Mouse (Mus musculus) kidney, embryonic 14.5 days (tissue): ENCODE results near the gene H13. TPM values are rescaled to one million over a fixed set of nuclear protein-coding genes. Genes with fewer than 3 reads are reported as not detected.
A peak's percentile ranks its signal among the peaks of the same experiment; 100 is the strongest.

Experiments used
- ATAC-seq: fragments of 200-750 bp; cut with Nextera tagmentation; 2 replicates; pipeline ENCODE4 v1.8.0; 2017; ENCODE audit warnings: moderate number of reproducible peaks, mild to moderate bottlenecking, moderate TSS enrichment, moderate library complexity; ENCODE audit not compliant: low FRiP score, low TSS enrichment
- H3K27ac ChIP-seq: fragments of 300-500 bp; sonication (generic); 2 replicates; pipeline ENCODE4 v1.5.1; 2014; ENCODE audit warnings: low read depth, mild to moderate bottlenecking, low read length, moderate library complexity, mixed read lengths
- H3K27me3 ChIP-seq: fragments of 300-500 bp; sonication (generic); 2 replicates; pipeline ENCODE4 v1.6.1; 2014; ENCODE audit warnings: mild to moderate bottlenecking, low read length; ENCODE audit not compliant: control insufficient read depth, insufficient read depth
- H3K36me3 ChIP-seq: fragments of 300-500 bp; sonication (generic); 2 replicates; pipeline ENCODE4 v1.6.1; 2014; ENCODE audit warnings: low read length, mixed read lengths; ENCODE audit not compliant: control insufficient read depth, insufficient read depth
- H3K4me1 ChIP-seq: fragments of 300-500 bp; sonication (generic); 2 replicates; pipeline ENCODE4 v1.6.1; 2014; ENCODE audit warnings: low read length, mixed read lengths; ENCODE audit not compliant: control insufficient read depth, insufficient read depth
- H3K4me2 ChIP-seq: fragments of 300-500 bp; sonication (generic); replicated peaks from 2 replicates; pipeline ENCODE4 v1.6.1; 2014; ENCODE audit warnings: low read depth, mild to moderate bottlenecking, low read length
- H3K4me3 ChIP-seq: fragments of 300-500 bp; sonication (generic); 2 replicates; pipeline ENCODE4 v1.5.1; 2014; ENCODE audit warnings: mild to moderate bottlenecking, low read length
- H3K9ac ChIP-seq: fragments of 300-500 bp; sonication (generic); 2 replicates; pipeline ENCODE4 v1.6.1; 2014; ENCODE audit warnings: low read depth, mild to moderate bottlenecking, low read length, moderate library complexity
- H3K9me3 ChIP-seq: fragments of 300-500 bp; sonication (generic); 2 replicates; pipeline ENCODE4 v1.6.1; 2016; ENCODE audit warnings: low read length; ENCODE audit not compliant: control insufficient read depth
- WGBS: fragments of 180-500 bp; shearing (Covaris S2); extraction: QIAGEN DNeasy Blood & Tissue Kit; methylation state at CpG from one replicate; pipeline ENCODE4 v1.1.7; 2014; 5-methylcytosine and 5-hydroxymethylcytosine counted together
- polyA plus RNA-seq: library from polyadenylated mRNA; unstranded; fragments of >200 nt; fragmentation: Nextera tagmentation; extraction: Ambion mirVana; gene quantifications from 2 replicates; pipeline ENCODE4 v1.2.1, GENCODE M21; 2014

H13 gene
- polyA plus RNA-seq, 1 experiment from 2014 or later = 147 TPM

GRCm38 (mm10) chr2:152756474-152757393, 87.5 kb downstream of the H13 start:
- 48% methylated on average over 17 of the region's 17 CpGs for WGBS
- peak; percentile 36; the same call in 1 of the 2 replicates for ATAC-seq
- H3K4me2 ChIP-seq = no peak overlapping the region
- H3K4me1 ChIP-seq = peaks cover 15% of the 10 kb centered on the region
- H3K4me3 ChIP-seq = no peak overlapping the region
- peaks cover 3% of the 10 kb centered on the region; the same call in 1 of the 2 replicates for H3K27me3 ChIP-seq
- H3K36me3 ChIP-seq = no peaks in the 10 kb centered on the region
- no peak overlapping the region for H3K27ac ChIP-seq
- no peaks in the 10 kb centered on the region for H3K9me3 ChIP-seq
- no peak overlapping the region for H3K9ac ChIP-seq

GRCm38 (mm10) chr2:152757478-152757877, 88.2 kb downstream of the H13 start:
- no peak for ATAC-seq
- peaks cover 15% of the 10 kb centered on the region for H3K4me1 ChIP-seq
- no peaks in the 10 kb centered on the region for H3K36me3 ChIP-seq
- no peak overlapping the region for H3K9ac ChIP-seq
- H3K27me3 ChIP-seq = peaks cover 3% of the 10 kb centered on the region; the same call in 1 of the 2 replicates
- WGBS = 73% methylated on average over 2 of the region's 2 CpGs
- H3K4me2 ChIP-seq = no peak overlapping the region
- no peak overlapping the region for H3K4me3 ChIP-seq
- H3K27ac ChIP-seq = no peak overlapping the region
- H3K9me3 ChIP-seq = no peaks in the 10 kb centered on the region

Other genes starting within 250 kb of the H13 start
- not detected in 2 replicates for gene Defb23, start 204.8 kb upstream of the H13 start, polyA plus RNA-seq
- not detected in 2 replicates for gene Defb20, start 192.4 kb upstream of the H13 start, polyA plus RNA-seq
- gene Defb22, start 179.3 kb upstream of the H13 start, polyA plus RNA-seq = not detected in 2 replicates
- not detected in 2 replicates for gene Defb26, start 157.8 kb upstream of the H13 start, polyA plus RNA-seq
- 0.80 TPM in 1 of 2 replicates, not detected in the other for gene Defb28, start 151.2 kb upstream of the H13 start, polyA plus RNA-seq
- 0.66 TPM in 1 of 2 replicates, not detected in the other for gene Defb29, start 129.4 kb upstream of the H13 start, polyA plus RNA-seq
- gene Gm17416, start 100.1 kb upstream of the H13 start, polyA plus RNA-seq = not detected in 2 replicates
- gene Defb21, start 96.7 kb upstream of the H13 start, polyA plus RNA-seq = not detected in 2 replicates
- gene Defb19, start 89.1 kb upstream of the H13 start, polyA plus RNA-seq = not detected in 2 replicates
- gene Defb45, start 70.1 kb upstream of the H13 start, polyA plus RNA-seq = not detected in 2 replicates
- gene Defb36, start 65.1 kb upstream of the H13 start, polyA plus RNA-seq = 1.1 TPM in 2 replicates
- gene Defb25, start 46.4 kb upstream of the H13 start, polyA plus RNA-seq = 28.2 and 37.2 TPM in 2 replicates
- 46.9 and 61.8 TPM in 2 replicates for gene Rem1, start 42.5 kb upstream of the H13 start, polyA plus RNA-seq
- 35.4 and 40.8 TPM in 2 replicates for gene Mcts2, start 17.6 kb downstream of the H13 start, polyA plus RNA-seq
- 129 and 178 TPM in 2 replicates for gene Id1, start 66.8 kb downstream of the H13 start, polyA plus RNA-seq
- gene Cox4i2, start 84.7 kb downstream of the H13 start, polyA plus RNA-seq = 12.1 and 18.8 TPM in 2 replicates
- gene Bcl2l1, start 162.3 kb downstream of the H13 start, polyA plus RNA-seq = 66.9 and 96.1 TPM in 2 replicates
- 107 and 124 TPM in 2 replicates for gene Tpx2, start 178.5 kb downstream of the H13 start, polyA plus RNA-seq
- gene Mylk2, start 241.9 kb downstream of the H13 start, polyA plus RNA-seq = 0.13 TPM in 1 of 2 replicates, not detected in the other